Mouse (Mus musculus) cerebral cortex, adult 2 months (tissue): ENCODE results near the gene Plxnc1.

ENCODE experiments used
- WGBS: fragments of 180-500 bp; shearing (Covaris S2); methylation state at CpG from one replicate; pipeline ENCODE4 v1.1.7; 2018; 5-methylcytosine and 5-hydroxymethylcytosine counted together

Gene Plxnc1

GRCm38 (mm10) chr10:94920526-94920925, 24.1 kb downstream of the Plxnc1 start:
- WGBS: 67% methylated on average over 8 of the region's 8 CpGs

- 54% methylated on average over 2 of the region's 2 CpGs for whole genome bisulfite sequencing
Observed at GRCm38 (mm10) chr10:94919960-94920359, 24.7 kb downstream of the Plxnc1 start.

- 39% methylated on average over 12 of the region's 12 CpGs for WGBS
Observed at GRCm38 (mm10) chr10:94919552-94919951, 25.1 kb downstream of the Plxnc1 start.

GRCm38 (mm10) chr10:94918618-94919017, 26.0 kb downstream of the Plxnc1 start:
- WGBS: 59% methylated on average over 7 of the region's 7 CpGs

- WGBS: 74% methylated on average over 2 of the region's 2 CpGs
Observed at GRCm38 (mm10) chr10:94917990-94918389, 26.6 kb downstream of the Plxnc1 start.

- 78% methylated on average over 4 of the region's 4 CpGs for WGBS
Observed at GRCm38 (mm10) chr10:94917354-94917753, 27.3 kb downstream of the Plxnc1 start.

- 76% methylated on average over 7 of the region's 7 CpGs for WGBS
Observed at GRCm38 (mm10) chr10:94916610-94917009, 28.0 kb downstream of the Plxnc1 start.

GRCm38 (mm10) chr10:94915746-94916145, 28.9 kb downstream of the Plxnc1 start:
- 74% methylated on average over 6 of the region's 6 CpGs for whole genome bisulfite sequencing

GRCm38 (mm10) chr10:94914081-94914480, 30.6 kb downstream of the Plxnc1 start:
- 77% methylated on average over 11 of the region's 11 CpGs for WGBS

- 76% methylated on average over 5 of the region's 5 CpGs for WGBS
Observed at GRCm38 (mm10) chr10:94913336-94913739, 31.3 kb downstream of the Plxnc1 start.

- 98% methylated on average over 1 of the region's 1 CpGs for WGBS
Observed at GRCm38 (mm10) chr10:94912551-94912950, 32.1 kb downstream of the Plxnc1 start.

- WGBS: 88% methylated on average over 6 of the region's 6 CpGs
Observed at GRCm38 (mm10) chr10:94911102-94911501, 33.5 kb downstream of the Plxnc1 start.

- WGBS: 84% methylated on average over 4 of the region's 4 CpGs
Observed at GRCm38 (mm10) chr10:94910570-94910969, 34.1 kb downstream of the Plxnc1 start.

- 89% methylated on average over 2 of the region's 2 CpGs for WGBS
Observed at GRCm38 (mm10) chr10:94909789-94910188, 34.8 kb downstream of the Plxnc1 start.

- WGBS: 76% methylated on average over 11 of the region's 11 CpGs
Observed at GRCm38 (mm10) chr10:94908976-94909717, 35.5 kb downstream of the Plxnc1 start.

GRCm38 (mm10) chr10:94905689-94906473, 38.8 kb downstream of the Plxnc1 start:
- 18% methylated on average over 21 of the region's 21 CpGs for WGBS

GRCm38 (mm10) chr10:94905219-94905618, 39.4 kb downstream of the Plxnc1 start:
- 16% methylated on average over 4 of the region's 5 CpGs for WGBS

- WGBS: 92% methylated on average over 6 of the region's 6 CpGs
Observed at GRCm38 (mm10) chr10:94896950-94897349, 47.7 kb downstream of the Plxnc1 start.

GRCm38 (mm10) chr10:94896311-94896710, 48.3 kb downstream of the Plxnc1 start:
- 90% methylated on average over 2 of the region's 2 CpGs for WGBS

- WGBS: 93% methylated on average over 3 of the region's 3 CpGs
Observed at GRCm38 (mm10) chr10:94895876-94896275, 48.8 kb downstream of the Plxnc1 start.

GRCm38 (mm10) chr10:94889735-94890134, 54.9 kb downstream of the Plxnc1 start:
- WGBS: 82% methylated on average over 4 of the region's 4 CpGs

- 85% methylated on average over 6 of the region's 6 CpGs for WGBS
Observed at GRCm38 (mm10) chr10:94883216-94883615, 61.4 kb downstream of the Plxnc1 start.

GRCm38 (mm10) chr10:94871506-94871905, 73.1 kb downstream of the Plxnc1 start:
- 93% methylated on average over 5 of the region's 5 CpGs for WGBS
